Mouse (Mus musculus): ENCODE data around the gene Dntt. TPM values are rescaled to one million over a fixed set of nuclear protein-coding genes. Genes with fewer than 3 reads are reported as not detected.

The Dntt gene
- polyA plus RNA-seq (2015; fragmentation: Nextera tagmentation; extraction: Ambion mirVana), result not detected in 2 replicates

GRCm38 (mm10) chr19:41029219-41029618 lies at the start of gene Dntt:
TSS of gene Dntt (plus strand) at chr19:41029275.
- no peak within 1 kb of the TSS for H3K27ac ChIP-seq
- no peak within 1 kb of the TSS for H3K9ac ChIP-seq
- H3K4me3 ChIP-seq, result no peak within 1 kb of the TSS
- WGBS, result 84% methylated on average over 6 of the region's 6 CpGs
- H3K27me3 ChIP-seq, result peaks cover 4% of the 10 kb centered on the region; the same call in 1 of the 2 replicates
- H3K4me2 ChIP-seq (replicated peaks), result no peak within 1 kb of the TSS
- peaks cover 5% of the 10 kb centered on the region; the same call in 1 of the 2 replicates for H3K4me1 ChIP-seq
- no peaks in the 10 kb centered on the region for H3K36me3 ChIP-seq
- H3K9me3 ChIP-seq, result no peaks in the 10 kb centered on the region
- ATAC-seq (ENCODE audit: low FRiP score, low read depth), result no peak

GRCm38 (mm10) chr19:40980671-40981070 lies 48.4 kb upstream of the Dntt start:
- no peaks in the 10 kb centered on the region for H3K9me3 ChIP-seq
- no peak overlapping the region for H3K9ac ChIP-seq
- no peak overlapping the region for H3K4me2 ChIP-seq (replicated peaks)
- H3K4me1 ChIP-seq, result no peaks in the 10 kb centered on the region
- H3K27me3 ChIP-seq, result no peaks in the 10 kb centered on the region
- no peak overlapping the region for H3K27ac ChIP-seq
- no peaks in the 10 kb centered on the region for H3K36me3 ChIP-seq
- no peak overlapping the region for H3K4me3 ChIP-seq
- WGBS, result 82% methylated on average over 5 of the region's 5 CpGs
- ATAC-seq (ENCODE audit: low FRiP score, low read depth), result no peak

- Histone ChIP-seq H3K27me3 (no peaks in the 10 kb centered on the region), H3K9ac (no peak overlapping the region), H3K4me2 (replicated peaks) (no peak overlapping the region), H3K27ac (no peak overlapping the region), H3K36me3 (no peaks in the 10 kb centered on the region), H3K9me3 (no peaks in the 10 kb centered on the region), H3K4me3 (no peak overlapping the region), H3K4me1 (no peaks in the 10 kb centered on the region)
- ATAC-seq (ENCODE audit: low FRiP score, low read depth), result no peak
- WGBS, result 95% methylated on average over 1 of the region's 1 CpGs
Observed at GRCm38 (mm10) chr19:40984536-40984935, 44.5 kb upstream of the Dntt start.

- Histone ChIP-seq H3K27me3 (no peaks in the 10 kb centered on the region), H3K27ac (no peak overlapping the region), H3K4me1 (peaks cover 11% of the 10 kb centered on the region), H3K4me2 (replicated peaks) (no peak overlapping the region), H3K9me3 (no peaks in the 10 kb centered on the region), H3K9ac (no peak overlapping the region), H3K4me3 (no peak overlapping the region), H3K36me3 (no peaks in the 10 kb centered on the region)
- ATAC-seq (ENCODE audit: low FRiP score, low read depth), result no peak
- WGBS, result 73% methylated on average over 5 of the region's 5 CpGs
Observed at GRCm38 (mm10) chr19:40988856-40989255, 40.2 kb upstream of the Dntt start.

- Histone ChIP-seq H3K4me2 (replicated peaks) (no peak overlapping the region), H3K27me3 (no peaks in the 10 kb centered on the region), H3K36me3 (no peaks in the 10 kb centered on the region), H3K9me3 (no peaks in the 10 kb centered on the region), H3K4me3 (no peak overlapping the region), H3K9ac (no peak overlapping the region), H3K4me1 (peaks cover 23% of the 10 kb centered on the region), H3K27ac (no peak overlapping the region)
- ATAC-seq (ENCODE audit: low FRiP score, low read depth), result no peak
- WGBS, result 83% methylated on average over 9 of the region's 9 CpGs
Observed at GRCm38 (mm10) chr19:40989961-40990600, 39.0 kb upstream of the Dntt start.

GRCm38 (mm10) chr19:40990781-40991343 lies 38.2 kb upstream of the Dntt start:
- Histone ChIP-seq H3K27ac (no peak overlapping the region), H3K27me3 (no peaks in the 10 kb centered on the region; the same call in 1 of the 2 replicates), H3K4me1 (peaks cover 31% of the 10 kb centered on the region), H3K9ac (no peak overlapping the region), H3K4me2 (replicated peaks) (no peak overlapping the region), H3K4me3 (no peak overlapping the region), H3K36me3 (no peaks in the 10 kb centered on the region), H3K9me3 (no peaks in the 10 kb centered on the region)
- no peak for ATAC-seq (ENCODE audit: low FRiP score, low read depth)
- 88% methylated on average over 17 of the region's 17 CpGs for WGBS

GRCm38 (mm10) chr19:40991626-40992025 lies 37.4 kb upstream of the Dntt start:
- Histone ChIP-seq H3K4me2 (replicated peaks) (no peak overlapping the region), H3K27me3 (no peaks in the 10 kb centered on the region; the same call in 1 of the 2 replicates), H3K27ac (no peak overlapping the region), H3K9ac (no peak overlapping the region), H3K4me1 (peaks cover 35% of the 10 kb centered on the region), H3K9me3 (no peaks in the 10 kb centered on the region), H3K4me3 (no peak overlapping the region), H3K36me3 (no peaks in the 10 kb centered on the region)
- WGBS, result 61% methylated on average over 7 of the region's 7 CpGs
- no peak for ATAC-seq (ENCODE audit: low FRiP score, low read depth)

- peaks cover 35% of the 10 kb centered on the region for H3K4me1 ChIP-seq
- H3K4me2 ChIP-seq (replicated peaks), result no peak overlapping the region
- no peak overlapping the region for H3K27ac ChIP-seq
- H3K4me3 ChIP-seq, result no peak overlapping the region
- WGBS, result 47% methylated on average over 11 of the region's 11 CpGs
- no peaks in the 10 kb centered on the region; the same call in 1 of the 2 replicates for H3K27me3 ChIP-seq
- ATAC-seq (ENCODE audit: low FRiP score, low read depth), result no peak
- H3K36me3 ChIP-seq, result no peaks in the 10 kb centered on the region
- no peaks in the 10 kb centered on the region for H3K9me3 ChIP-seq
- H3K9ac ChIP-seq, result no peak overlapping the region
Observed at GRCm38 (mm10) chr19:40992096-40992495, 37.0 kb upstream of the Dntt start.

GRCm38 (mm10) chr19:40992517-40993044 lies 36.5 kb upstream of the Dntt start:
- Histone ChIP-seq H3K4me1 (peaks cover 35% of the 10 kb centered on the region), H3K27me3 (no peaks in the 10 kb centered on the region; the same call in 1 of the 2 replicates), H3K9me3 (no peaks in the 10 kb centered on the region), H3K9ac (no peak overlapping the region), H3K4me3 (no peak overlapping the region), H3K36me3 (no peaks in the 10 kb centered on the region), H3K4me2 (replicated peaks) (no peak overlapping the region), H3K27ac (no peak overlapping the region)
- 56% methylated on average over 8 of the region's 8 CpGs for WGBS
- no peak for ATAC-seq (ENCODE audit: low FRiP score, low read depth)

GRCm38 (mm10) chr19:40993356-40993755 lies 35.7 kb upstream of the Dntt start:
- Histone ChIP-seq H3K36me3 (no peaks in the 10 kb centered on the region), H3K9me3 (no peaks in the 10 kb centered on the region), H3K9ac (no peak overlapping the region), H3K4me2 (replicated peaks) (no peak overlapping the region), H3K4me3 (no peak overlapping the region), H3K4me1 (peaks cover 35% of the 10 kb centered on the region), H3K27ac (no peak overlapping the region), H3K27me3 (no peaks in the 10 kb centered on the region; the same call in 1 of the 2 replicates)
- ATAC-seq (ENCODE audit: low FRiP score, low read depth), result no peak
- 88% methylated on average over 5 of the region's 5 CpGs for WGBS

GRCm38 (mm10) chr19:40994057-40994585 lies 35.0 kb upstream of the Dntt start, which contains the start of gene Blnk:
TSS of gene Blnk (minus strand) at chr19:40994535.
- H3K9me3 ChIP-seq, result no peaks in the 10 kb centered on the region
- WGBS, result 25% methylated on average over 8 of the region's 8 CpGs
- H3K27ac ChIP-seq, result no peak within 1 kb of the TSS
- no peaks in the 10 kb centered on the region for H3K36me3 ChIP-seq
- H3K9ac ChIP-seq, result no peak within 1 kb of the TSS
- no peak within 1 kb of the TSS for H3K4me3 ChIP-seq
- 0 out of 2 replicates have a peak, but pooled peaks have one; percentile 72 for ATAC-seq (ENCODE audit: low FRiP score, low read depth)
- H3K27me3 ChIP-seq, result no peaks in the 10 kb centered on the region; the same call in 1 of the 2 replicates
- H3K4me1 ChIP-seq, result peaks cover 35% of the 10 kb centered on the region
- H3K4me2 ChIP-seq (replicated peaks), result peak within 1 kb of the TSS; percentile 21; the same call in 1 of the 2 replicates

- Histone ChIP-seq H3K27me3 (no peaks in the 10 kb centered on the region; the same call in 1 of the 2 replicates), H3K4me2 (replicated peaks) (no peak overlapping the region), H3K9ac (no peak overlapping the region), H3K4me1 (peaks cover 35% of the 10 kb centered on the region), H3K27ac (no peak overlapping the region), H3K36me3 (no peaks in the 10 kb centered on the region), H3K9me3 (no peaks in the 10 kb centered on the region), H3K4me3 (no peak overlapping the region)
- no peak for ATAC-seq (ENCODE audit: low FRiP score, low read depth)
- 65% methylated on average over 7 of the region's 7 CpGs for WGBS
Observed at GRCm38 (mm10) chr19:40994911-40995310, 34.2 kb upstream of the Dntt start.

Measured in limb, embryonic 13.5 days (tissue).